Mouse (Mus musculus): ENCODE data around the gene Glrx5. TPM values are rescaled to one million over a fixed set of nuclear protein-coding genes. Genes with fewer than 3 reads are reported as not detected.

The Glrx5 gene
- polyA plus RNA-seq, 1 experiment from 2014 or later: 200 TPM

Small RNA genes lying within 50 kb of the gene (microRNA-seq; reads per million reads assigned to microRNA genes)
- 1.7 reads per million for gene Mir3069

Other genes starting within 250 kb of the Glrx5 start
- 0.44 and 0.49 TPM in 2 replicates for gene Clmn, start 167.6 kb upstream of the Glrx5 start, polyA plus RNA-seq (2014; fragmentation: Nextera tagmentation; extraction: Ambion mirVana)
- 0.75 and 0.93 TPM in 2 replicates for gene Syne3, start 22.9 kb upstream of the Glrx5 start, polyA plus RNA-seq (2014; fragmentation: Nextera tagmentation; extraction: Ambion mirVana)
- not detected in 2 replicates for gene Tcl1b2, start 113.3 kb downstream of the Glrx5 start, polyA plus RNA-seq (2014; fragmentation: Nextera tagmentation; extraction: Ambion mirVana)
- not detected in 2 replicates for gene Tcl1b1, start 127.0 kb downstream of the Glrx5 start, polyA plus RNA-seq (2014; fragmentation: Nextera tagmentation; extraction: Ambion mirVana)
- gene Tcl1b5, start 143.7 kb downstream of the Glrx5 start, polyA plus RNA-seq (2014; fragmentation: Nextera tagmentation; extraction: Ambion mirVana): not detected in 2 replicates
- not detected in 2 replicates for gene Tcl1b3, start 158.4 kb downstream of the Glrx5 start, polyA plus RNA-seq (2014; fragmentation: Nextera tagmentation; extraction: Ambion mirVana)
- not detected in 2 replicates for gene Tcl1b4, start 169.3 kb downstream of the Glrx5 start, polyA plus RNA-seq (2014; fragmentation: Nextera tagmentation; extraction: Ambion mirVana)
- gene Tcl1, start 190.1 kb downstream of the Glrx5 start, polyA plus RNA-seq (2014; fragmentation: Nextera tagmentation; extraction: Ambion mirVana): not detected in 2 replicates